Mouse (Mus musculus) hindbrain, embryonic 15.5 days (tissue): ENCODE data around the gene Fam184b. TPM values are rescaled to one million over a fixed set of nuclear protein-coding genes. Genes with fewer than 3 reads are reported as not detected.

ENCODE experiments used
- ATAC-seq: fragments of 200-750 bp; cut with Nextera tagmentation; 2 replicates; pipeline ENCODE4 v1.8.0; 2017; ENCODE audit warnings: low read depth, moderate number of reproducible peaks, moderate TSS enrichment; ENCODE audit not compliant: low FRiP score
- H3K27ac ChIP-seq: fragments of 300-500 bp; sonication (generic); replicated peaks from 2 replicates; pipeline ENCODE4 v1.5.1; 2015; ENCODE audit warnings: mild to moderate bottlenecking, inconsistent platforms
- H3K27me3 ChIP-seq: fragments of 300-500 bp; sonication (generic); 2 replicates; pipeline ENCODE4 v1.6.1; 2015; ENCODE audit warnings: control low read depth, inconsistent platforms
- H3K36me3 ChIP-seq: fragments of 300-500 bp; sonication (generic); 2 replicates; pipeline ENCODE4 v1.6.1; 2015; ENCODE audit warnings: control low read depth, inconsistent platforms
- H3K4me1 ChIP-seq: fragments of 300-500 bp; sonication (generic); replicated peaks from 2 replicates; pipeline ENCODE4 v1.6.1; 2015; ENCODE audit warnings: control low read depth, inconsistent platforms
- H3K4me2 ChIP-seq: fragments of 300-500 bp; sonication (generic); 2 replicates; pipeline ENCODE4 v1.6.1; 2015; ENCODE audit warnings: moderate library complexity, mild to moderate bottlenecking, inconsistent platforms
- H3K4me3 ChIP-seq: fragments of 300-500 bp; sonication (generic); 2 replicates; pipeline ENCODE4 v1.5.1; 2015; ENCODE audit warnings: mild to moderate bottlenecking, inconsistent platforms
- H3K9ac ChIP-seq: fragments of 300-500 bp; sonication (generic); 2 replicates; pipeline ENCODE4 v1.6.1; 2015; ENCODE audit warnings: inconsistent platforms
- H3K9me3 ChIP-seq: fragments of 300-500 bp; sonication (generic); 2 replicates; pipeline ENCODE4 v1.6.1; 2016; ENCODE audit warnings: control low read depth, inconsistent platforms
- WGBS: fragments of 180-500 bp; shearing (Covaris S2); methylation state at CpG from one replicate; pipeline ENCODE4 v1.1.7; 2015; 5-methylcytosine and 5-hydroxymethylcytosine counted together
- polyA plus RNA-seq: library from polyadenylated mRNA; unstranded; fragments of >200 nt; fragmentation: Nextera tagmentation; extraction: Ambion mirVana; gene quantifications from 2 replicates; pipeline ENCODE4 v1.2.1, GENCODE M21; 2015

Gene Fam184b
- polyA plus RNA-seq, 1 experiment from 2014 or later, result 9.5 TPM

DNA sequence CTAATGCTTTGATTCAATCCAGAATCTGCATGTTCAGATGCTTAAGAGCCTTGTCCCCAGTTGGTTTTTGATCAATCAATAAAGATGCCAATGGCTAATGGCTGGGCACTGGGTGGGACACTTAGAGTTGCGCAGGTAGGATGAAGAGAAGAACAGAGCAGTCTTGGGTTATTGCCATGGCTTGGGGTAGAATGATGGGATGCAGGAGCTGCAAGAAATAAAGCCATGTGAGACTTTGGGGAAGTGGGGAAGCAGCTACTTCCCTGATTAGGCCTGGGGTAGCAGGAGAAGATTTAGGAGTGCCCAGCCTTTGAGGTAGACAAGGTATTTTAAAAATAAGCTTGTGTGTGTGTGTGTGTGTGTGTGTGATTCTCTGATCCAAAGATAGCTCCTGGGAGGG is 159.3 kb downstream of the Fam184b start:
- Histone ChIP-seq H3K27ac (no peak overlapping the region), H3K36me3 (no peaks in the 10 kb centered on the region), H3K9ac (no peak overlapping the region), H3K4me1 (no peaks in the 10 kb centered on the region), H3K9me3 (no peaks in the 10 kb centered on the region), H3K27me3 (0 out of 2 replicates have a peak, but pooled peaks cover 2% of the 10 kb centered on the region), H3K4me2 (no peak overlapping the region), H3K4me3 (no peak overlapping the region)
- 88% methylated on average over 1 of the region's 1 CpGs for WGBS
- no peak for ATAC-seq

Other genes starting within 250 kb of the Fam184b start
- gene Qdpr, start 189.4 kb downstream of the Fam184b start, polyA plus RNA-seq, result 131 and 132 TPM in 2 replicates
- gene Clrn2, start 185.9 kb downstream of the Fam184b start, polyA plus RNA-seq, result 0.38 and 0.46 TPM in 2 replicates
- 35.0 and 35.4 TPM in 2 replicates for gene Lap3, start 146.2 kb downstream of the Fam184b start, polyA plus RNA-seq
- 249 and 253 TPM in 2 replicates for gene Med28, start 119.4 kb downstream of the Fam184b start, polyA plus RNA-seq
- 8.2 and 10.5 TPM in 2 replicates for gene Ncapg, start 30.3 kb upstream of the Fam184b start, polyA plus RNA-seq
- 40.3 and 51.2 TPM in 2 replicates for gene Lcorl, start 218.0 kb upstream of the Fam184b start, polyA plus RNA-seq